Mouse (Mus musculus): ENCODE results near the gene Krt6b.
"Not testable (repeated sequence)": the region's sequence is repeated elsewhere in the genome, so short reads cannot be mapped to it uniquely, and the experiment has no call there.

The Krt6b gene

DNA sequence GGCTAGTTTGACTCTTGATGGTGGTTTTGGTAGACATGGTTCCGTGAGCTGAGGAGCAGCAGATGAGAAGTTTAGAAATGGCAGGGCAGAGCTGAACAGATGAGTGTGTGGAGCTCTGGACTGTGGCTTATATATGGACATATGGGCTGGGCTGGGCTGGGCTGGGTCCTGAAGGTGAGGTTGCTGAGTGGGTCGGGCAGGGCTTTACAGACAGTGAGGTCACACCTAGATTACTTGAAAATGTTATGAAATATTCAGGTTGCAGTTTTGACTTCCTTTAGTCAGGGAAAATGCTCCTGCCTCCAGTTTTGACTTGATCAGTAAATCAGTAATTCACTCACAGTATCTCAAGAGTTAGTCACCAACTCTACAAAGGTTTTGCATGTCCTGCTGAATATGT, at the start of gene Krt6b:
Gene Krt6b, minus strand, starts transcription at position 101 of the 400 bp plus-strand sequence.
- DNase-seq = no peak

DNA sequence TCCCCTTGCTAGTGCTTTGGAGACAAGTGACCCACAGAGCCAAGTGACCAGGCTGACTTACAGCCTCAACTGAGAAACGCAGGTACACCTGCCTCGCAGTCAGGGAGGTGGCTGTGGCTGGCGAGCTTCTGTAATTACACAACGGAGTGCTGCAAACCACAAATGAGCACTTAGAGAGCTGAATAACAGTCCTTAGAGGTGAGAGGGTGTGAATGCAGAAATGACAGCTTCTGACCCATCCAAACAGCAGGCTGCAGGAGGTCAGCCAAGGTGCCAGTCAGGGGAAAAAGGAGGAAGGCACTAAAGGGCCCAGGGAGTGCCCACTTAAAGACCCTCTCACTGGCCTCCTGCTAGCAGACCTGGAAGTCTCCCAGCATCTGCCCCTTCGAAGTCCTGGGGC, 44.6 kb upstream of the Krt6b start:
- no peak for DNase-seq

DNA sequence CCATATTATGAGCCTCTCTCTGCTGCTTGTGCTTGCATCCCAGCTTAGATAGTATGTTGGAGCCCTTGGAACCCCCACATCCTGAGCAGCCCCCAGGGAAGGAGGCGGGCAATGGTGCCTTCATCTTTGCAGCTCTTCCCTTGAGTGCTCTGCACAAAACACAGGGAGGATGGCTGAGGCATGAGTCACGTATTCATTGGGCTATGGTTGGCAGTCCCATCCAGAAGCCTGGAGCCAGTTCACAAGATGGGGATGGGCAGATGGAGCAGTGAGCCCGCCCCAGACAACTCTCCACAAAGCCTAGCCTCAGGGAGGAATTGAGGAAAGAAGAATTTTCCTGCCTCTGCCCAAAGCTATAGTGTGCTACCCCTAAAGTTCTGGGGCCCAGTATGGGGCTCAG, 35.7 kb upstream of the Krt6b start:
- no peak for DNase-seq

DNA sequence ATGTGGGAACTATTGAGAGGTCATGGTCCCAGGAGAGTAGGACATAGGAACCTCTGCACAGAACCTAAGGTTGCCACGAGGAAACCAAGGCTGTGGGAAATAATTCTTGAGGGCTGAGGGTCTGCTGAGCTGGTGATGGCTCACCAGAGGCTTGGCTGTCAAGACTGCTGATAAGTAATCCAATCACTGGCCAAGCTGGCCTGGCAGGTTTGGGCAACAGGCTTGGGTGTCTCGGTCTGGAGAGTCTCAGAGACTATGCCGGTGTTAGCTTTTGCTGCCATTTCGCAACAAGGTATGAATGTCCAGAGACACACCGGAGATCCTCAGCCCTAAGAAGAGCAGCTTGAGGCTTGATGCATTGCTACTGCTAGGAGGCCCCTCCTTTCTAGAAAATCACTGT, 34.3 kb upstream of the Krt6b start:
- DNase-seq = no peak

DNA sequence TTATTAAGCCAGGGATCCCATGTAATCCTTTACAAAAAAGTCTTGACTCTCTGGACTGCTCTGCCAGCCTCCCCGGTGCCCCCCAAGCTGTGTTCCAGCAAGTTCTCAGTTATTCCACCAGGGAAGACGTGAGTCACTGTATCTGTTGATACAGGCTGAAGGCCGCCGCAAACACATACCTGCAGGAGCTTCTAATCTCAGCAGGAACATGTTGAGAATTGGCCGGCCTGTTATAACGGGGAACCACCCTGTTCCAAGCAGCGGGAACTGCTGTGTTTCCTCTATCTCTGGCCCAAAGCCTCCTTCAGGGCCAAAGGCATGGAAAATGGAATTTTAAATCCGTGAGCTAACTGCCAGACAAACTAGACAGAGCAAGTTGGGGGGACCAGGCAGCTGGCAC, 33.6 kb upstream of the Krt6b start:
- no peak for DNase-seq

DNA sequence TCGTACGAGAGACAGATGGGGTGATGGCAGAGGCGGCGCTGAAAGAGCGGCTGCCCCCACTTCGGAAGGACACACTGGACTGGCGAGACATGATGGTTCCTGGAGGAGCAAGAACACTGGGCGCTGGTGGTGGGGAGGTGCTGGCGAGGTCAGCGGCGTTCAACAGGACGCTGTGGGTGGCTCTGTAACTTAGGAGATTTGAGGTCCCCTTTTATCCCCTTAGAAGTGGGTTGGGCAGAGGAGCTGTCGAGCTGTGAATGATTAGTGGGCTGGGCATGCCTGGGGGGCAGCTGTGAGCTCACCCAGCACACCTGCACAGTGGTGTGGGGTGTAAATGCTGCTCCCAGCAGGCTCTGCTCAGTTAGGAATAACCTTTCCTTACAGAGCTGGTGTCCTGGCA, 32.6 kb upstream of the Krt6b start, which contains the start of gene Krt5:
Gene Krt5, minus strand, starts transcription at position 179 of the 400 bp plus-strand sequence.
- DNase-seq = no peak

DNA sequence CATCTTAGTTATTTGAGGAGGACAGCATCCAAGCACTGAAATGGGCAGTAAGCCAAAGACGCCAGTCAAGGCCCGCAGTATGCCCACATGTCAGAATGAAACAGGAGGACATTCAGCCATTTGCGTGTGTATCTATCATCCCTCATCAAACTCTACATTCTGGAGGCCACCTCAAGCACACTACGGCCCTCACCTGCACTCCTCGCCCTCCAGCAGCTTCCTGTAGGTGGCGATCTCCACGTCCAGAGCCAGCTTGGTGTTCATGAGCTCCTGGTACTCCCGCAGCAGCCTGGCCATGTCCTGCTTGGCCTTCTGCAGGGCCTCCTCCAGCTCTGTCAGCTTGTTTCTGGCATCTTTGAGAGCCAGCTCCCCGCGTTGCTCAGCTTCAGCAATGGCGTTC, 28.6 kb upstream of the Krt6b start:
- peak; percentile 7 to 19 for DNase-seq

DNA sequence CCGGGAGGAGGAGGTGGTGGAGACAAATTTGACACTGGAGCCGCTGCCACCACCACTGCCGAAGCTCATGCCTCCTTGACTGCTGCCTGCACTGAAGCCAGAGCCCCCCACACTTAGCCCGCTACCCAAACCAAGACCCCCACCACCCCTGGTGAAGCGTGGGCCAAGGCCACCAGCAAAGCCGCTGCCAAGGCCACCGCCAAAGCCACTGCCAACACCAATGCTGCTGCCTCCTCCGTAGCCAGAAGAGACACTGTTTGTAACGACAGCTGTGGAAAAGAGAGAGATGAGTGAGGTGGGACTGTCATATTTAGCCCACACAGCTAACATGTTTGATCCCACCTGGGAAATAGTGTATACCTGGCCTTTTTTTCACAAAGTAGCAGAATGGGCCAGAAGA, 27.4 kb upstream of the Krt6b start:
- DNase-seq = no peak

DNA sequence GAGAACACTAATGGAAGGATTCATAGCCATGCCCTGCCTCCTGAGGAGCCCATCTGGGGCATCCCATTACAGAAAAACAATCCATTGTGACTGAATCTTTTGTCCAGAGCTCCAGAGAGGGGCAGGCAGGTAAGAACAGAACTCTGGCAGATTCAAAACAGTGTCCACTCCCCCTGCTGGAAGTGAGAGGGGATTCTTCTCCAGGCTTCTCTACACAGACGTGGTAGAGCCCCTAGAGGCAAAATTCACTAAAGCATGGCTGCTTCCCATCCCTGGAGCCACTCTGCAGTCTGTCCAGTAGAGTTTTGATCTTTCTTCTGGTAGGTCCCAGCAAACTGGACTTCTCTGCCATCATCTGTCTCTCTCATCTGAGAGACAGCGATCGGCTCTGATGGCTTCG, 24.0 kb upstream of the Krt6b start:
- peak; percentile 37 to 49 for DNase-seq

DNA sequence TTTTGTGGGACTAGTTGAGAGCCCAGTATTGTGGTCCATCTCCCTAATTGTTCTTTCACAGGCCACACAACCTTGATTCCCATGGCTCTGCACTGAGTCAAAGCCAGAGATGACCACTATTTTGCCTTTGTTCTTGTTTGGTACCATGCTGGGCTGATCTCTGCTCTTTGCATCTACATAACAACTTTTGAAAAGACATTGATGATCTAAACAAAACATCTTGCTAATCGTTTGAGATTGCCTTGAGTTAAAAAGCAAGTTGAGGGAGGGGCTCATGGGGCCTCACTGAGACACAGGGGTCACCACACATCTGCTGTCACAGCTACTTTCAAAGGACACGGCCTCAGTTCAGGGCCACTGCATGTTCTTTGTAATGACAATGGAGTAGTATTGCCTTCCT, 22.3 kb upstream of the Krt6b start:
- no peak for DNase-seq

DNA sequence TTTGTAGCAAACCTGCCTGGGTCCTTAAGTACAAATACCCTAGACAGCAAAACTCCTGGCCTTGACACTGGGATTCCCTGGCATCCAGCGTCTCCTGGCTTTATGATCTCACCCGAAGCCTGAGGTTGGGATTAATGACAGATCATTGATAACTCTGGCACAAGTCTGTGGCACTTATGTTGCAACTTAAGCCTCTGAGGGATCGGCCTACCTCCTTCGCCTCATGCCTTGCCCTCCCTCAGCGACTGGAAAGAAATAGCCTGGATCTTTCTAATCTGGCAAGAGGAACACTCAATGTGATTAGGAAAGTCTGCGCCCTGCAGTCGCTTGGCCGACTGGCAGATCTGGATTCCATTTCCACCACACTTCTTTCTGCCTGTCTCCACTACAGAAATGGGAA, 19.8 kb upstream of the Krt6b start:
- no peak for DNase-seq

DNA sequence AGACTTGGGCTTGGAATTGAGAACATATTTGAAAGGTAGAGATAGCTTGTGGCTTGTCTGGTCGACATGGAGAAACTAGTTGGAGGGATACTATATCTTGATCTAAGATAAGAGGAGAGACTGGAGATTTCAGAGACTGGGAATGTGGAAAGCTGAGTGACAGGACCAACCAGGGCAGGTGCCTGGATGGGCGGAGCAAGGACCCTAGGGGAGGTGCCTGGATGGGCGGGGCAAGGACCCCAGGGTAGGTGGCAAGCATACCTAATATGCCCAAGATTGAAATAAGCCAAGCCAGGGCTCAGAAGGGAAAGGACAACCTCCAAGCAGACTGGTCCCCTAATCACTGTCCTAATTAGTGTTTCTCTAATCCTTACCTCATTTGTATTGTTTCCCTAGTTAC, 19.1 kb upstream of the Krt6b start:
- DNase-seq = no peak

DNA sequence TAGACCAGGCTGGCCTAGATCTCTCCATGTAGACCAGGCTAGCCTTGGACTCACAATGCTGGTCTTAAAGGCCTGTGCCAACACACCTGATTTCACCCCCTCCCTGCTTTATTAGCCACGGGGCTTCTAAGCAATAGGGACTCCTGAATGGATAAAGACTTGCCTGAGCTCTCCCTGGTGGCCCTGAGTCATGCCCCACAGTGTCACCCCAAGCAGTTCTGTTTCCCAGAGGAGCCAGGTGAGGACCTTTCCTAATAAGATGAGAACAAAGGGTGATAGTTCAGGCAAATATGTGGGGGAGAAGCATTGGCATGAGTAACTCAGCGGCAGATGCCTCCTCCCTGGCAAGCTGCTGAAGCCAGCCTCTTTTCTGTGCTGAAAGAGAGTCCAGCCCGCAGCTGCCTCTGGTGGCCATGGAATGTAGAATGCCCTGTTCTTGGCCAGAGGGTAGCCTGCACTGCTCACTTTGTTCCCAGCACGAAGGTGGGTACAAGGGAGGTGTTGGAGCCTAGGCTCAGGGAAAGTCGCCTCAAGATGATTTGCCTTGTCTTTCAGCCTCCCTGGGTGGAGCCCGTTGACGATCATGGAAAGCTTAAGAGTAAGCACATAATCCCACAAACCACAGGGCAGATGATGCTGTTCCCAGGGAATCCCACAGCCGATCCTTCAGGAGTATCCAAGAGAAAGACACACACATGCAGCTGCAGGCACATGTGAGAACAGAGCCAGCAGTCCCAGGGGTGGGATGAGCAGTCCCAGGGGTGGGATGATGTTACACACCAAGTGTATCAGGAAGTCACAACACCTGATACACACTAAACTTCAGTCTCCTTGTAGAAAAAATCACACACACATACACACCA, 17.5 kb upstream of the Krt6b start:
- peak in 1 of 2 experiments; percentile 9 for DNase-seq

DNA sequence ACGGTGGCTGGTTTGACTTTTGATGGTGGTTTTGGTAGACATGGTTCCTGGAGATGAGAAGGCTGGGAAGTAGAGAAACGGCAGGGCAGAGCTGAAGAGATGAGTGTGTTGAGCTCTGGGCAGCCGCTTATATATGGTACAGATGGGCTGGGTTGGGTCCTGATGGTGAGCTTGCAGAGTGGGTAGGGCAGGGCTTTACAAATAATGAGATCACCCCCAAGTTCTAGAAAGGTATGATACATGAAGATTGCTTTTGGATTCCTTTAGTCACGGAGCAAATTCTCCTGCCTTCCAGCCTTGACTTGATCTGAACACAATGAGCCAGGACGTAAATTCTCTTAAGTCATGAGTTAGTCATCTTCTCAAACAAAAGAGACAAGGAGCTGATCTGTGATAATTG, 14.1 kb upstream of the Krt6b start, which contains the start of gene Krt6a:
Gene Krt6a, minus strand, starts transcription at position 101 of the 400 bp plus-strand sequence.
- DNase-seq = no peak

DNA sequence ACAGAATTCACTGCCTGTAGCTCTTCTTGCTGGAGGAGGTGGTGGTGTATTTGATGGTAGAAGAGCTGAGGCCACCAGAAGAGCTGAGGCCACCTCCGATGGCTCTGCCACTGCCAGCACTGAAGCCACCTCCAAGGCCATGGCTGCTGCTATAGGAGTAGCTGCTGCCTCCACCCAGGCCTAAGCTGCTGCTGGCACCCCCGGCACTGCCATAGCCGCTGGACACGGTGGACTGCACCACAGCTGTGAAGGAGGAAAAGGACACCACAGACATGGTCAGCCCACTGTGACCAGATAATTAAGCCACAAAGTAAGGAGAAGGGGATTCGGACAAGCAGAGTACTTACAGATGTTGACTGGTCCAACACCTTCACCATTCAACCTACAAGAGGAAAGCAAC, 10.4 kb upstream of the Krt6b start:
- DNase-seq = not testable (repeated sequence)

DNA sequence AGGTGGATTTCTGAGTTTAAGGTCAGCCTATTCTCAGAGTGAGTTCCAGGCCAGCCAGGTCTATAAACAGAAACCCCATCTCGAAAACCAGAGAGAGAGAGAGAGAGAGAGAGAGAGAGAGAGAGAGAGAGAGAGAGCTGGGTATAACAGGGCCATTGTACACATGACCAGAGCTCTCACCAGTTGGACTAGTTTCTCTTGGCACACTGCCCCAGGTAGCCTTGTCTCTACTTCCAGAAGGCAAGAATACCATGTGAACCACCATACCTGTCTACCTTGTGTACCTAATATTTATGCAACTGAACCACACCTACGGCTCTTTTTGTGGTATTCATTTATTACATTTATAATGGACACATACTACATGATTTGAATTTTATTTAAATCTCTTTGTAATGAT, 8.1 kb upstream of the Krt6b start:
- DNase-seq = no peak

DNA sequence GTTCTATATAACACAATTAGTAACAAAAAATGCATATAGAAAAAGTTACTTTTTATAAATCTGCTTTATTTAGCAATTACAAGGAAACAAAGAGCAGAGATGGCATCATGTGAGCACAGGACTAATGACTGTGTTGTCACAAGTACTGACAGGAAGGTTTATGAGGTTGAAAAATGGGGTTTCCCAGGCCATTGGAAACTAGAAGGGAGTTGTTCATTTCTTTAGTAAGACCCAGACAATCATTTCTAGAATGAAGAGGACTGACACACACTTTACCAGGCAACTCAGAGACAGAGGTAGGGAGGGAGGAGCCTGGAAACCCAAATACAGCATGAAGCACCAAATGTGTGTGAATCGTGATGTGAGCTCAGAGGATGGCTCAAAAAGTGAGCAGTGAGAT, 4.1 kb downstream of the Krt6b start:
- no peak for DNase-seq

DNA sequence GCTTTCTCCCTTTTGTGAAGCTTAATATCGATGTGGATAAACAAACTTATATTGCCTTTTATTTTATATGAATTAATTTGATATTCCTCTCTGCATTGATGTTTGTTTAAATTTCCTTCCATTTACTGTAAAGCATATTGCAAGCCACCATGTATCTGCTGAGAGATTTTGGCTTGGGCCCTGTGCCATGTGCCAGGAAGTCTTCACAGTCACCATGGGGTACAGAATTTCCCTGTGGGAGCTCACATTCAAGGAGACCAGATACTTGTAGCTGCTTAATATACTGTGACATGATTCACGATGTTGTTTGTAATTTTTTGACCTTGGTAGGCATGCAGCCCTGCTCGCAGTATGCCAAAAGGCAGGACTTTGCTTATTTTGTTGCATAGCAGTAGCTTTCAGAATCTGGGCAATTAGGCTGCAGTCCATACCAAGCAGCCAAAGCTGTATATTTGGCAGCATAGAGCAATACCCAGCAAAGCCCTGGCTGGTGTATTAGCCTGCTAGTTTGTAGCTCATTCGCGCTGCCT, 27.3 kb downstream of the Krt6b start:
- no peak for DNase-seq

DNA sequence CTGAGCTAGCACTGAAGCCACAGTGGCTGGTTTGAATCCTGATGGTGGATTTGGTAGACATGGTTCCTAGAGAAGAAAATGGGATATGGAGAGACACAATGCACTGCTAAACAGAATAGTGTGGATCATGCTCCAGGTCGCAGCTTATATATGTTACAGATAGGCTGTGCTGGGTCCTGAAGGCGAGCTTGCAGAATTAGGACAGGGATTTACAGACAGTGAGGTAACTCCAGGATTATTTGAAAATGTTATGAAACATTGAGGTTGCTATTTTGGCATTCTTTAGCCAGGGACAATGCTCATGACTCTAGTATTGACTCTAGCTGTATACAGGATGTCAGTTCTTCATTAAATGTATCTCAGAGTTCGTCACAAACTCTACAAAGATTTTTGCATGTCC, 32.8 kb downstream of the Krt6b start, which contains the start of gene Gm5478:
Gene Gm5478, minus strand, starts transcription at position 101 of the 400 bp plus-strand sequence.
- DNase-seq = no peak

DNA sequence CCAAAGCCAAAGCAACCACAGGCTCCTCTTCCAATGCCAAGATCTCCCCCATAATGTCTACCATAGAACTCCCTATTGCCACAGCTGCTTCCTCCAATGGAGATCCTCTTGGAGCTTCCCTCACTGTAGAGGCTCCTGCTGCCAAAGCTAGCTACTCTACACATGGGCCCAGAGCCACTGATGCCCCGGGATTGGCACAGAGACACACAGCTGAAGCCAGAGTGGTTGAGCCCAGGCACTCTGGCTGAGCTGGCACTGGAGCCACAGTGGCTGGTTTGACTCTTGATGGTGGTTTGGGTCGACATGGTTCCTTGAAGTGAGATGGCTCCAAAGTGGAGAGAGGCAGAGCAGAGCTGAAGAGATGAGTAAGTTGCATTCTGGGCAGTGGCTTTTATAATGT, 52.2 kb downstream of the Krt6b start, which contains the start of gene Gm5414:
Gene Gm5414, minus strand, starts transcription at position 305 of the 400 bp plus-strand sequence.
- DNase-seq = no peak
